Mouse (Mus musculus) intestine, postnatal 0 days (tissue): ENCODE measurements around the gene Spata17. TPM values are rescaled to one million over a fixed set of nuclear protein-coding genes. Genes with fewer than 3 reads are reported as not detected.
A peak's percentile ranks its signal among the peaks of the same experiment; 100 is the strongest.

Source experiments
- ATAC-seq: fragments of 200-750 bp; cut with Nextera tagmentation; 2 replicates; pipeline ENCODE4 v1.8.0; 2017; ENCODE audit warnings: mild to moderate bottlenecking, moderate TSS enrichment, moderate library complexity
- H3K27ac ChIP-seq: fragments of 300-500 bp; sonication (generic); 2 replicates; pipeline ENCODE4 v1.5.1; 2014; ENCODE audit warnings: mild to moderate bottlenecking, low read depth, low read length, moderate library complexity
- H3K27me3 ChIP-seq: fragments of 300-500 bp; sonication (generic); replicated peaks from 2 replicates; pipeline ENCODE4 v1.6.1; 2014; ENCODE audit warnings: low read length, mixed read lengths; ENCODE audit not compliant: control insufficient read depth, insufficient read depth
- H3K36me3 ChIP-seq: fragments of 300-500 bp; sonication (generic); 2 replicates; pipeline ENCODE4 v1.6.1; 2014; ENCODE audit warnings: mild to moderate bottlenecking, moderate library complexity; ENCODE audit not compliant: control insufficient read depth, insufficient read depth
- H3K4me1 ChIP-seq: fragments of 300-500 bp; sonication (generic); replicated peaks from 2 replicates; pipeline ENCODE4 v1.6.1; 2014; ENCODE audit warnings: antibody characterized with exemption, low read length, mixed read lengths; ENCODE audit not compliant: control insufficient read depth, insufficient read depth
- H3K4me2 ChIP-seq: fragments of 300-500 bp; sonication (generic); replicated peaks from 2 replicates; pipeline ENCODE4 v1.6.1; 2014; ENCODE audit warnings: low read depth, mild to moderate bottlenecking, moderate library complexity
- H3K4me3 ChIP-seq: fragments of 300-500 bp; sonication (generic); 2 replicates; pipeline ENCODE4 v1.5.1; 2014; ENCODE audit warnings: low read depth, low read length
- H3K9ac ChIP-seq: fragments of 300-500 bp; sonication (generic); 2 replicates; pipeline ENCODE4 v1.6.1; 2014; ENCODE audit warnings: mild to moderate bottlenecking, low read depth, low read length
- H3K9me3 ChIP-seq: fragments of 300-500 bp; sonication (generic); 2 replicates; pipeline ENCODE4 v1.6.1; 2016; ENCODE audit warnings: mixed run types; ENCODE audit not compliant: control insufficient read depth
- CTCF ChIP-seq: sonication (generic); IDR thresholded peaks from 2 replicates; pipeline ENCODE4 v1.5.1; 2016; ENCODE audit warnings: low read depth, mild to moderate bottlenecking, control low read depth, antibody characterized with exemption, moderate library complexity
- WGBS: fragments of 180-500 bp; shearing (Covaris S2); extraction: QIAGEN DNeasy Blood & Tissue Kit; methylation state at CpG from one replicate; pipeline ENCODE4 v1.1.7; 2014; 5-methylcytosine and 5-hydroxymethylcytosine counted together
- polyA plus RNA-seq: library from polyadenylated mRNA; unstranded; fragments of >200 nt; fragmentation: Nextera tagmentation; extraction: Ambion mirVana; gene quantifications from 2 replicates; pipeline ENCODE4 v1.2.1, GENCODE M21; 2015

Spata17 gene
- 0.13 and 0.31 TPM in 2 replicates for polyA plus RNA-seq

GRCm38 (mm10) chr1:187215181-187216116, at the start of gene Spata17, which contains the start of gene Gpatch2:
TSS of gene Spata17 (minus strand) at chr1:187215465.
TSS of gene Gpatch2 (plus strand) at chr1:187215508.
- ATAC-seq, result peak; percentile 85
- Histone ChIP-seq H3K27ac (peak within 1 kb of the TSS; percentile 87), H3K4me2 (peak within 1 kb of the TSS; percentile 85), H3K27me3 (no peaks in the 10 kb centered on the region), H3K4me3 (peak within 1 kb of the TSS; percentile 92), H3K9me3 (no peaks in the 10 kb centered on the region), H3K9ac (peak within 1 kb of the TSS; percentile 86), H3K36me3 (no peaks in the 10 kb centered on the region), H3K4me1 (no peaks in the 10 kb centered on the region)
- TF ChIP-seq CTCF, result no peak
- WGBS, result under 1% methylated on average over 58 of the region's 58 CpGs

- ATAC-seq, result no peak
- Histone ChIP-seq H3K27me3 (no peaks in the 10 kb centered on the region), H3K4me2 (no peak overlapping the region), H3K27ac (no peak overlapping the region), H3K36me3 (no peaks in the 10 kb centered on the region), H3K4me3 (no peak overlapping the region), H3K4me1 (no peaks in the 10 kb centered on the region), H3K9ac (no peak overlapping the region), H3K9me3 (no peaks in the 10 kb centered on the region)
- TF ChIP-seq CTCF, result peak; percentile 31
- WGBS, result 85% methylated on average over 4 of the region's 4 CpGs
Observed at GRCm38 (mm10) chr1:187258756-187259155, 43.5 kb upstream of the Spata17 start.

GRCm38 (mm10) chr1:187250741-187251262, 35.5 kb upstream of the Spata17 start:
- no peaks in the 10 kb centered on the region for H3K4me1 ChIP-seq
- no peak for ATAC-seq
- no peak for TF ChIP-seq CTCF

GRCm38 (mm10) chr1:187244734-187245133, 29.5 kb upstream of the Spata17 start:
- H3K27ac ChIP-seq, result no peak overlapping the region
- 0 out of 2 replicates have a peak, but pooled peaks cover 2% of the 10 kb centered on the region for H3K4me1 ChIP-seq
- no peak overlapping the region for H3K4me2 ChIP-seq
- no peak for TF ChIP-seq CTCF
- no peak overlapping the region for H3K9ac ChIP-seq
- 84% methylated on average over 5 of the region's 5 CpGs for WGBS
- no peaks in the 10 kb centered on the region for H3K27me3 ChIP-seq
- ATAC-seq, result no peak
- H3K36me3 ChIP-seq, result no peaks in the 10 kb centered on the region; the same call in 1 of the 2 replicates
- no peak overlapping the region for H3K4me3 ChIP-seq
- H3K9me3 ChIP-seq, result no peaks in the 10 kb centered on the region

More at GRCm38 (mm10) chr1:187250741-187251262, 35.5 kb upstream of the Spata17 start:
- H3K27me3 ChIP-seq, result no peaks in the 10 kb centered on the region
- peaks cover 3% of the 10 kb centered on the region; the same call in 1 of the 2 replicates for H3K36me3 ChIP-seq
- H3K4me2 ChIP-seq, result no peak overlapping the region
- no peak overlapping the region for H3K27ac ChIP-seq
- WGBS, result 89% methylated on average over 1 of the region's 1 CpGs
- no peak overlapping the region for H3K9ac ChIP-seq
- no peaks in the 10 kb centered on the region for H3K9me3 ChIP-seq
- no peak overlapping the region for H3K4me3 ChIP-seq

GRCm38 (mm10) chr1:187241329-187241728, 26.1 kb upstream of the Spata17 start:
- Histone ChIP-seq H3K27me3 (no peaks in the 10 kb centered on the region), H3K4me3 (no peak overlapping the region), H3K36me3 (no peaks in the 10 kb centered on the region; the same call in 1 of the 2 replicates), H3K9ac (no peak overlapping the region), H3K27ac (no peak overlapping the region), H3K9me3 (no peaks in the 10 kb centered on the region), H3K4me2 (no peak overlapping the region), H3K4me1 (0 out of 2 replicates have a peak, but pooled peaks cover 2% of the 10 kb centered on the region)
- peak; percentile 44 for TF ChIP-seq CTCF
- peak; percentile 42 for ATAC-seq
- WGBS, result 57% methylated on average over 5 of the region's 5 CpGs

GRCm38 (mm10) chr1:187240304-187240703, 25.0 kb upstream of the Spata17 start:
- 0 out of 2 replicates have a peak, but pooled peaks cover 2% of the 10 kb centered on the region for H3K4me1 ChIP-seq
- 61% methylated on average over 3 of the region's 3 CpGs for WGBS
- no peak overlapping the region for H3K27ac ChIP-seq
- ATAC-seq, result peak; percentile 62; the same call in 1 of the 2 replicates
- no peaks in the 10 kb centered on the region for H3K27me3 ChIP-seq
- no peak overlapping the region for H3K4me3 ChIP-seq
- H3K4me2 ChIP-seq, result 0 out of 2 replicates have a peak overlapping the region, but pooled peaks have one; percentile 17
- no peak for TF ChIP-seq CTCF
- H3K9me3 ChIP-seq, result no peaks in the 10 kb centered on the region
- H3K9ac ChIP-seq, result no peak overlapping the region
- H3K36me3 ChIP-seq, result no peaks in the 10 kb centered on the region
